Mouse (Mus musculus) Patski (cell line): ENCODE results near the gene Baiap2l2. TPM values are rescaled to one million over a fixed set of nuclear protein-coding genes. Genes with fewer than 3 reads are reported as not detected.

Experiments used
- ATAC-seq: fragments of 100-300 bp; one replicate; pipeline ENCODE4 v1.8.0; 2021
- CTCF ChIA-PET: fragments of 350-600 bp; sonication (Branson Sonifier 250); formaldehyde crosslinking; loops from one replicate; lab custom pipeline; 2022; ENCODE audit warnings: inconsistent platforms; lab: Charles Lee
- POLR2A ChIA-PET: fragments of 350-600 bp; sonication (Branson Sonifier 250); formaldehyde crosslinking; loops from one replicate; lab custom pipeline; 2022; ENCODE audit warnings: antibody characterized with exemption, inconsistent platforms; lab: Charles Lee
- DNase-seq: peaks from one replicate; pipeline ENCODE4 v3.0.0-alpha.2; 2011; ENCODE audit warnings: low read depth, low spot score
- H3K27me3 ChIP-seq: fragments of 371-371 bp; one replicate; pipeline ENCODE4 v1.5.1; 2021
- CTCF ChIP-seq: fragments of 100-300 bp; IDR thresholded peaks from one replicate; pipeline ENCODE4 v1.5.1; 2021
- in situ Hi-C: fragments of 300-500 bp; cut with MboI; formaldehyde crosslinking; loops from 3 replicates; pipeline ENCODE4 v1.11.1; 2018; ENCODE audit warnings: low pct_unique_long_range_greater_than_20kb, mixed read lengths
- polyA plus RNA-seq: library from polyadenylated mRNA; unstranded; gene quantifications from one replicate; pipeline ENCODE4 v1.2.3, GENCODE M21; 2021

The Baiap2l2 gene
- polyA plus RNA-seq, 1 experiment from 2014 or later = 75.9 TPM

DNA sequence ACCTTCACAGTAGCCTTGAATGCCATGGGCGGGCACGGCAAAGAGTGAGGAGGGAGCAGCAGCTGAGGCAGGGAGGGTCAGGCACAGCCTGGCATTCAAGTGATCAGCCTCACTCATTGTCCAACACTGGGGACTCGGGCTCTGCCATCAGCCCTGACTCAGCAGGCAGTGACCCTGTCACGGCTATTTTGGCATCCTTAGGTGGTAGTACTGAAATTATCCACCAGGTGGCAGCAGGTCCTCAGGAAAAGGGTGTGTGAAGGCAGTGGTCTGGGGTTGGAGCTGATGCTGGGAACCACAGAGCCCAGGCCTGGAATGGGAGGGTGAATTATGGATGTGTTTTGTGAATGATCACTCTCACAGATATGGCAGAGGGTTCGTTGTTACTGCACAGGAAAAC, 60.7 kb downstream of the Baiap2l2 start:
- TF ChIP-seq CTCF = peak; percentile 96
- no peaks in the 10 kb centered on the region for H3K27me3 ChIP-seq
- DNase-seq (peak; percentile 46), ATAC-seq (peak; percentile 54)
- ChIA-PET CTCF (interaction anchor here (1.0 to 1.3 kb wide), 2 partner anchors 26 to 192 kb away, joined by 3 read pairs; no protein-coding TSS in a partner anchor), POLR2A (no interaction called here)
- in situ Hi-C loops = loop anchor here (5.0 to 25.0 kb wide), 2 partner anchors 433 to 663 kb away; partner anchors contain the start of genes Apobec3, Cby1 and Fam227a

DNA sequence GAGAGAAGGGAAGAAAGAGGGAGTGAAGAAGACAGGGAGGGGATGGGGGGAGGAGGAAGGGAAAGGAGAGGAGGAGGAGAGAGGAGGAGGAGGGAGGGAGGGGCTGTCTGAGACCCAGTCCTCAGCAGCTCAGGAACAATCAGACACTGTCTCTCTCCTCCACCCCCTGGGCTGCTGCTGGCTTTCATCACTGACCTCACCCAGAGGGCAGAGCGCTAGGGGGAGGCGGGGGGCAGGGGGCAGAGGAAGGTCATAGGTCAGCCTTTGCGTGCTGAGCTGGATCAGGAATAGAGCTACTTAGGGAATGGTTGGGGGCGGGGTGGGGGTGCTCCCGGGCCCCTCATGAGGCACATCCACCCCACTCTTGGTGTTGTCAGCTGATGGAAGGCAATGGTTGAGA, 61.7 kb downstream of the Baiap2l2 start:
- no peak for ATAC-seq
- no peaks in the 10 kb centered on the region for H3K27me3 ChIP-seq
- no peak for TF ChIP-seq CTCF
- DNase-seq = no peak
- POLR2A ChIA-PET = interaction anchor here (0.6 kb wide), 1 partner anchor 428 kb away, joined by 5 read pairs; no protein-coding TSS in a partner anchor
- CTCF ChIA-PET = interaction anchor here (1.3 kb wide), 1 partner anchor 25 kb away, joined by 3 read pairs; no protein-coding TSS in a partner anchor
- in situ Hi-C loops = loop anchor here (5.0 to 25.0 kb wide), 2 partner anchors 434 to 664 kb away; partner anchors contain the start of genes Apobec3, Cby1 and Fam227a

- no peak for DNase-seq
- ChIA-PET CTCF (no interaction called here), POLR2A (no interaction called here)
- in situ Hi-C loops = loop anchor here (25.0 kb wide), 1 partner anchor 668 kb away; the partner anchor contains the start of gene Apobec3
- no peak for TF ChIP-seq CTCF
- no peak for ATAC-seq
- no peaks in the 10 kb centered on the region for H3K27me3 ChIP-seq
Observed at GRCm38 (mm10) chr15:79219572-79219971, 65.8 kb downstream of the Baiap2l2 start.

DNA sequence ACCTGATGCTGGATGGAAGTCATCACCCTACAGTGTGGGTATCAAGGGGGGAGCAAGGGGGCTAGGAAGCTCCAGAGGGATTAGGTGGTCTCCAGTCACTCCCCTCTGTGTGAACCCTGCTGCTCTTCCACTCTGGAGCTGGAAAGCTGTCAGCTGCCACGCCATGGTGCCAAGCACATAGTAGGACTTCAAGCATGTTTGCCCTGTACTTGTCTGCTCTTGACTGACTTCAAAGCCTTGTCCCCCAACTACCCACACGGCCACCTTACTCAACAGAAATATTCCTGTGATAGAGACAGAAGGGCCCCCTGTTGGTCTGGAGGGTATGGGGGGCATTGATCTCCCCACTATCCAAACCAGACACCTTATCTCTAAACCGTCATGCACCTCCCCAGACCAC, 69.1 kb downstream of the Baiap2l2 start:
- ChIA-PET POLR2A (interaction anchor here (0.6 kb wide), 1 partner anchor 128 kb away, joined by 4 read pairs; no protein-coding TSS in a partner anchor), CTCF (no interaction called here)
- ATAC-seq (no peak), DNase-seq (no peak)
- in situ Hi-C loops = loop anchor here (25.0 kb wide), 1 partner anchor 671 kb away; the partner anchor contains the start of gene Apobec3
- no peaks in the 10 kb centered on the region for H3K27me3 ChIP-seq
- TF ChIP-seq CTCF = no peak

DNA sequence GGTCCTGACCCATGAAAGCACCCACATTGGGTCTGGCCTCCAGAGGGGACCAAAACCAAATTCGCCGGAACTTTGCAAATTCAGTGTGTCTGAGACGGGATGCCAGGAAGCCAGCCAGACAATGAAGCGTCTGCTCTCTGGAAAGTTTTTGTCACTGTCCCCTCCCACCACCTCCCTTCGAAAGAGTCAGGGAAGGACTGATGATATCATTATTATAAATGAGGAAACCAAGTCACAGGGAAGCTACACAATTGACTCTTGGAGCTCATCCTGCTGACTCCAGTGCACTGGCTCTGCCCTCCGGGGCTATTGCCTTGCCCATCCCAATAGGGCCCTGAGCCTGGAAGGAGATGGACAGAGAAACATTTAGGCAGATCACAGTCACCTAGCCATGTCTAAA, 71.7 kb downstream of the Baiap2l2 start:
- DNase-seq = no peak
- H3K27me3 ChIP-seq = no peaks in the 10 kb centered on the region
- ATAC-seq = no peak
- ChIA-PET POLR2A (no interaction called here), CTCF (no interaction called here)
- in situ Hi-C loops = loop anchor here (25.0 kb wide), 1 partner anchor 674 kb away; the partner anchor contains the start of gene Apobec3
- no peak for TF ChIP-seq CTCF

DNA sequence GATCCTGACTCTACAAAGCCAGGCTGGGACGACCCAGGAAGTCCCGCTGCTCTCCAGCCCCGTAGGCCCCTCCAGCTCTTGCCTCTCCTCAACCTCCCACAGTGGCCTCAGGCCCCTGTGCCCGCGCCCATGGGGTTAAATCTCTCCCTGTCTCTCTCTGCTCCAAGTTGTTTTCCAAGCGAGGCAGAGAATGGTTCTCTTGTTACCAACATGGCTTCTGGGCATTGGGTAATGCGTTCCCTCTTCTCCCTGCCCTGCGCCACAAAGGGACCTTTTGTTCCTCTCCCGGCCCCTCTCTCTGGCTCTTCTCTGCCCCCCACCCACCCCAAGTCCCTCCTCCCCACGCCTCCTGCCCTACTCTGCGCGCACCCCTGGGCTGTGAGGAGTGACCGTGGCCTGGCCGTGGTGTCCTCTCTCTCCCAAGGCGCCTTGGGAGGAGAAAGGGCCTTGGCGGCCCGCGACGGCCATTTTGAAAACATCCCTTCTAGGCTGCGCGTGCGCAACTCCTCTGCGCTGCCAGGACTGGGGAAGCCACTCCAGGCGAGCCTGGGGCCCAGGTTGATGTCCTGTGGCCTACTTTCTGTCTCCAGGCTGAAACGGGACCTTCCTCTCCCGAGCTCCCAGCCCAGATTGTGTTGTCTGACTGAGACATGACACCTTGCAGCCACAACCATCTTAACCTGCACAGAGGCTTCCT, 72.4 kb downstream of the Baiap2l2 start:
- H3K27me3 ChIP-seq = no peaks in the 10 kb centered on the region
- ATAC-seq (no peak), DNase-seq (no peak)
- ChIA-PET POLR2A (no interaction called here), CTCF (interaction anchor here (1.0 kb wide), 1 partner anchor 10 kb away, joined by 3 read pairs; no protein-coding TSS in a partner anchor)
- in situ Hi-C loops = loop anchor here (25.0 kb wide), 1 partner anchor 674 kb away; the partner anchor contains the start of gene Apobec3
- TF ChIP-seq CTCF = no peak

DNA sequence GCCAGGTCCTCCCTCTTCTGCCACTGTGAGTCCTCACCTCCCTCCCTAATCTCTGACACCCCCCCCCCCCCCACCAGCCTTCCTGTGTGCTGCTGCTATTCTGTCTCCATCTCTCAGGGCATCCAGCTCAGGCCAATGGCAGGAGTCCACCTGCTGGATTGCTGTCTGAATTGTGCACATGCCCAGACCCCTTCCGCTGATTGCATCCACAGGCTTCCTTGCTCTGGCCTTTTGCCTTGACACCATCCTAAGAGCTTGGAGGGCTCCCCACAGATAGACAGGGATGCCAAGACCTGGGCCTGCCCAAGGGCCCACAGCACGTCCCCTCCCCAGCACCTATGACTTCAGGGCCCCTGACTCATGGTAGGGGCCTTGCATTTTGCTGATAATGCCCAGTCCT, 75.0 kb downstream of the Baiap2l2 start:
- H3K27me3 ChIP-seq = no peaks in the 10 kb centered on the region
- no peak for TF ChIP-seq CTCF
- DNase-seq (no peak), ATAC-seq (no peak)
- ChIA-PET CTCF (no interaction called here), POLR2A (no interaction called here)
- in situ Hi-C loops = loop anchor here (25.0 kb wide), 1 partner anchor 677 kb away; the partner anchor contains the start of gene Apobec3

GRCm38 (mm10) chr15:79208758-79209439, 76.4 kb downstream of the Baiap2l2 start:
- CTCF ChIA-PET = no interaction called here
- in situ Hi-C loops = loop anchor here (25.0 kb wide), 1 partner anchor 678 kb away; the partner anchor contains the start of gene Apobec3
- POLR2A ChIA-PET = no interaction called here
- DNase-seq (no peak), ATAC-seq (no peak)
- peaks cover 7% of the 10 kb centered on the region for H3K27me3 ChIP-seq
- no peak for TF ChIP-seq CTCF

GRCm38 (mm10) chr15:79208211-79208610, 77.1 kb downstream of the Baiap2l2 start:
- TF ChIP-seq CTCF = no peak
- in situ Hi-C loops = loop anchor here (25.0 kb wide), 1 partner anchor 679 kb away; the partner anchor contains the start of gene Apobec3
- peaks cover 7% of the 10 kb centered on the region for H3K27me3 ChIP-seq
- POLR2A ChIA-PET = no interaction called here
- CTCF ChIA-PET = interaction anchor here (0.7 kb wide), 1 partner anchor 12 kb away, joined by 3 read pairs; no protein-coding TSS in a partner anchor
- ATAC-seq = no peak
- DNase-seq = no peak

Other genes starting within 250 kb of the Baiap2l2 start
- gene Galr3, start 243.7 kb downstream of the Baiap2l2 start, polyA plus RNA-seq = 0.12 TPM
- gene Ankrd54, start 222.6 kb downstream of the Baiap2l2 start, polyA plus RNA-seq = 40.0 TPM
- gene Eif3l, start 210.4 kb downstream of the Baiap2l2 start, polyA plus RNA-seq = 220 TPM
- gene Micall1, start 176.6 kb downstream of the Baiap2l2 start, polyA plus RNA-seq = 43.0 TPM
- 178 TPM for gene Polr2f, start 144.5 kb downstream of the Baiap2l2 start, polyA plus RNA-seq
- gene 1700088E04Rik, start 144.3 kb downstream of the Baiap2l2 start, polyA plus RNA-seq = 34.2 TPM
- not detected for gene Sox10, start 120.3 kb downstream of the Baiap2l2 start, polyA plus RNA-seq
- gene Pick1, start 56.4 kb downstream of the Baiap2l2 start, polyA plus RNA-seq = 43.1 TPM
- 3.5 TPM for gene Gm49486, start 56.1 kb downstream of the Baiap2l2 start, polyA plus RNA-seq
- gene Slc16a8, start 30.8 kb downstream of the Baiap2l2 start, polyA plus RNA-seq = 4.0 TPM
- gene Pla2g6, start 42.9 kb upstream of the Baiap2l2 start, polyA plus RNA-seq = 32.8 TPM
- 47.8 TPM for gene Maff, start 61.1 kb upstream of the Baiap2l2 start, polyA plus RNA-seq
- 129 TPM for gene Tmem184b, start 118.0 kb upstream of the Baiap2l2 start, polyA plus RNA-seq
- 128 TPM for gene Csnk1e, start 170.0 kb upstream of the Baiap2l2 start, polyA plus RNA-seq
- gene Kcnj4, start 219.7 kb upstream of the Baiap2l2 start, polyA plus RNA-seq = 3.8 TPM
- 35.8 TPM for gene Kdelr3, start 230.9 kb upstream of the Baiap2l2 start, polyA plus RNA-seq